Mouse (Mus musculus): Measurements from ENCODE around the gene Hfm1.

GRCm38 (mm10) chr5:106824716-106825115 is 101.4 kb downstream of the Hfm1 start:
- TF ChIP-seq CTCF (IDR thresholded peaks at IDR 0.05; ENCODE audit: low read depth) (no peak), EP300 (optimal IDR thresholded peaks at IDR 0.05) (no peak)

Data from stomach, postnatal 0 days (tissue).